Mouse (Mus musculus): Measurements from ENCODE around the gene Sarm1.
A peak's percentile ranks its signal among the peaks of the same experiment; 100 is the strongest.
"Not testable (repeated sequence)": the region's sequence is repeated elsewhere in the genome, so short reads cannot be mapped to it uniquely, and the experiment has no call there.

The Sarm1 gene

DNA sequence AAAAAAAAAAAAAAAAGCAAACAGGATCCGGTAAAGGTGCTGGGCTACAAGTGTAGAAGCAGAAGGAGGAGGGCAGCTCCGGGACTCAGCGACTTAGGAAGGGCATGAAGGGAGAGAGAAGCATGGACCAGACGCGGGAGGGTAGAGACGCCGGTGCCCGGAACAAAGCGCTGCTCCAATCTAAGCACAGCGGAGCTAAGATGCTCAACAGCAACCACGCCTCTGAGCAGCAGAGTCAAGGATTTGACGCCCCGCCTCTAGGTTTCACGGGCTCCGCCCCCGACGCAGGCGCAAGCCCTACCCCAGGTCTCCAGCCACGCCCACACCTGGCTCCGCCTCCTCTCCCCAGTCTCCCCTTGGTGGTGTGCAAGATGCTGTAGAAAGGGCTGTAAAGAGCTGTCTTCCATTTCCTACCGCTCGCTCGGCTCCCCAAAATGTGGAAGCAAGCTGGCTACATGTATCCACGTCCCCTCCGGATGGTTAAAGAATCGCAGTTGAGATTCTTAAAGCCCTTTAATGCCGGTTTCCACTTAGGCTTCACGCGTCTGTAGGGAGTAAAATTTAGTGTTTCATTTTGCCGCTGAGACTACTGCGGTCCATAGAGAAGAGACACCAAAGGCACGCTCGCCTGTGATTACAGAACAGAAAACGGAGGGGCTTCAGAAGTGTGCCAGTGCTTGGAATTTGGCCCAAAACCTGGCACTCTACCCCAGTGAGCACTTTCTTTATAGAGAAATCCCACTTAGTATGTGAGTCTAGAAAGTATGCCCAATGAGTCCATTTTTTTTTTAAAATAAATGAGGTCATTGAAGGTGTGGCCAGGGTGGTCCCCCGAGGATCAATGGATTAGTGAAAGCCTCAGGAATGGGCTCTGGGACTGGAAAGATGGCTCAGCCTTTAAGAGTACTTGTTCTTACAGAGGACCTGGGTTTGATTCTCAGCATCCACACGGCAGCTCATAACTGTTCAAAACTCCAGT lies at the start of gene Sarm1:
Gene Sarm1, minus strand, starts transcription at position 211 of the 979 bp plus-strand sequence.
- peak; percentile 93 for DNase-seq

DNA sequence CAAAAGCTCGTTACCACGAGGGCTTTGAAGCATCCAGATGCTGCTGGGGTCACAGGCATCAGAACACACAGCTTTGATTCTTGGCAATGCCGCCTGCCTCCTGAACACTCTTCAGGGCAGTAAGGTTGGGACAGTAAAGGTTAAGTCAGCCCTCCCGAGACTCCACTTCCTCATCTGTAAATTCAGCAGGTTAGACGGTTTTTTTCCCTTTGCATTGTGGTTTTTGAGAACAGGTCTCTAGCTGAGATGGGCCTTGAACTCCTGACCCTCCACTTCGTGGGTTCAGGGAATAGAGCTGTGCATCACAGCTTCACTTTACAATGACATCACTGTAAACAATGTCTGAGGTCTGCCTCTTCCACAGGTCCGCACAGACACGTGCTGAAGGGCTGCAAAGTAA lies 47.6 kb upstream of the Sarm1 start:
- no peak for DNase-seq

DNA sequence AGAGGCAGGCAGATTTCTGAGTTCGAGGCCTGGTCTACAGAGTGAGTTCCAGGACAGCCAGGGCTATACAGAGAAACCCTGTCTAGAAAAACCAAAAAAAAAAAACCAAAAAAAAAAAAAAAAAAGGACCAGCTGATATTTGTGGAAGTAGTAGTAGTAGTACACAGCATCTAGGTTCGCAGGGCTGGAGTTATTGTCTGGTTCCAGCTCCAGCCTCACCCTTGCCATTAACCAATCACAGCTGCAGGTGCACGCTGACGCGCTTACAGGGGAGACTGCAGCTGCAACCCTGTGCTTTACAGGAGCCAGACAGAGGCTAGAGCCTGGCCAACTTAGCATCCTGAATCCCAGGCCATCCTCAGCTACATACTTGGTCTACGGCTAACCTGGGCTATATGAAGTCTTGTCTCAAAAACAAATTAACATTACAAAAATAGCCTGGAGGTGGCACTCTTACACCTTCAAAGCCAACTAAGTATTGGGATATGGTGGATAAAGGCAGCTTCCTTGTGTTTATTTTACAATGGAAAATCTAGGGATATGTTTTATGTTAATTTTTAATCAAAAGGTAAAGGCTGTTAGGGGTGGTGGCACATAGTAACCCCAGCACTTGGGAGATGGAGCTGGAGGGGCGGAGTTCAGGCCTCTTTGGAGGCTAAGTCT lies 47.0 kb upstream of the Sarm1 start:
- no peak for DNase-seq

DNA sequence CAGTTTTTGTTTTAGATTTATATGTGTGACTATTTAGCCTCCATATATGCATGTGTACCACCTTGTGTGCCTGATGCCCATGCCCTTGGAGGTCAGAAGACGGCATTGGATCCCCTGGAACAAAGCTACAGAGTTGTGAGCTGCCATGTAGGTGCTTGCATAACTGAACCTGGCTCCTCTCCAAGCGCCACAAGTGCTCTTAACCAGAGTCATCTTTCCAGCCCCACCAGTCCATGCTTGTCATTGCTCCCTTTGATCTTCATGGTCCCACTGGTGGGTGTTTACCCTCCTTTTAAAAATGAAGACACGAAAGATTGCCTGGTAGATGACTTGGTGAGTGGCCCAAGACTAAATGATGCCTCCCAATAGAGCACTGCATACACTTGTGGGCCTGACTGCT lies 42.8 kb upstream of the Sarm1 start:
- DNase-seq = no peak

DNA sequence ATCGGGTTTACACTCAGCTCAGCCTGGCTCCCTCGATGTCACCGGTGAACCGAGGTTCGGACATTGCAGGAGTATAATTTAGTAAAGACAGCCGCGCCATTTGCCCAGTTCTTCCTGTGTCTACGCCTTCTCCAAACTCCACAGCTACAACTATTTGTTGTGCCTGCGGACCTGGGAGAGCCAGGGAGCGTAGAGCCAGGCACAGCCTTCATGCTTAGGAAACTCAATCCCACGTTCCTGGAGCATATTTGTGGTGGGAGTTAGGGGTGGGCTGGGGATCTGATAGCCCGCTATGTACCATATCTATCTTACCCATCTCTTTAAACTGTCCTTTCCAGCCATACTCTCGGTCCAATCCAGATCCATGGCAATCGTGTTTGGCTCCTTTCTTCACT lies 39.1 kb upstream of the Sarm1 start:
- no peak for DNase-seq

DNA sequence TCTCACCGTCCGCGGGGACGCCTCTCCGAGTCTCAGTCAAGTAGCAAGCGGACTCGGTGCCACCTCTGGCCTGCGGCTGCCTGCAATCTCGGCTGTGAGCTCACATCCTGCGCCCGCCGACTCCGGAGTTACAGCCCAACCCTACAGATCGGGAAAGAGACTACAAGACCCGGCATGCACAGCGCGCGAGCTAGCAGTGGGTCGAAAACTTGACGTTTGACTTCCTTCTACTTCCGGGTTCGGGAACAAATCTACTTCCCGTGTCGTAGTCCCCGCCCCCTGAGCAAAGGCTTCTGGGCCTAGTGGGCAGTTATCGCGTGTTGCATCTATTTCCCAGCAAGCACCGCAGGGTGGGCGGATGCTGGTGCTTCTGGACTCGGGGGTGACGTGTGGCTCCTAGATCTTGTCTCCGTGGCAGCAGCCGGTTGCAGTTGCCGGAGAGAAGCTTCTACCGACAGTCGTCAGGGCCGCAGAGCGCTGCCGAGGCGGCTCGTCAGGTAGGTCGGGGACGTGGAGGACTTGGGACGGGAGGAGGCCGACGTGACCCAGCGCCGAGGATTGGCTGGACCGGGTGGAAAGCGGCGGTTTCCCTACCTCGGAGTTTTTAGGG lies 38.6 kb upstream of the Sarm1 start, which contains the start of the genes Tnfaip1 and Ift20:
Gene Tnfaip1, minus strand, starts transcription at position 253 of the 610 bp plus-strand sequence.
Gene Ift20, plus strand, starts transcription at position 282 of the 610 bp plus-strand sequence.
- peak; percentile 96 for DNase-seq

DNA sequence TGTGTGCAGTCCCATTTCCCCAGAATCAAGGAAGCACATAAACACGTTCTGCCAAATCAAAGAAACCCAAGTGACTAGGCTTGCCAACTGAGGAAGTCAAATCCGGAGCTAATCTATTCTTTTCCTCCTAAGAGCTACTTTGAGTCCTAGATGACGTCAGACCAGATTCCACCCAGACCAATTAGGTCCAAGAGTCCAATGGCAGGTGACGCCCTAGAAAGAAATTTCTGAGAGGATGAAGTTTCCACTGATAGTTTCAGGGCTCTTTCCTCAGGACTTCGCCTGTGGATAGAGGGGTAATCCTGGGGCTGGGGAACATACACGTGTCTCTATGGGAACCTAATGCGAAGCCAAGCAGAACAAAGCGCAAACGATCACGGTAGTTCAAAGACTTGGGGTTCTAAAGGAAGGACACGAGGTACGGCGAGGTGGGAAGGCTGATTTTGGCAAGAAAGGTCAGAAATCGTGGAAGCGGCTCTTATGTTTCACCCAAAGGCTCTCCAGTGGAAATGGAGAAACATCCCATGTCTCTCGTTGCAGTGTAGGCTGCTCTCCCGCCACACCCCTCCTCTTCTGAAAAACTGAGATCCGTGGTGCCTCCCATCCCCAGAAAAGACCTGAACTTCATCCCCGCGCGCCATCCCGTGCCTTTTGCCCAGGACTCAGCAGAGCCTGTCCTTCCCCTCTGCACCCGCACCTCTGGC lies 38.0 kb upstream of the Sarm1 start:
- no peak for DNase-seq

DNA sequence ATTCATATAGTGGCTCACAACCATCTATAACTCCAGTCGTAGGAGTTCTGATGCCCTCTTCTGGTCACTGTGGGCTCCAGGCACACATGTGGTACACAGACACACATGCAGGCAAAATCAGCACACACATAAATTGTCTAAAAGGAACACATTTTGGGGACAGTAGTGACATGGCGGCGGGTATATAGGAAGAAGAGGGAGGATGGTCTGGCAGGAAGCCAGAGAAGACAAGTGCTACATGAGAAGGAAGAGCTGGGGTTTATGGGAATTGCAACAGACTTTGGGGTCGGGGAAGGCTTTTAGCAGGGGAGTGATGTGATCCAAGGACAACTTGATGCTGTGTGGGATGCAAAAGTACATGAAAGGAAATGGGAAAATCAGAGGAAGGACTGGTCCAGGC lies 37.0 kb upstream of the Sarm1 start:
- DNase-seq = no peak

DNA sequence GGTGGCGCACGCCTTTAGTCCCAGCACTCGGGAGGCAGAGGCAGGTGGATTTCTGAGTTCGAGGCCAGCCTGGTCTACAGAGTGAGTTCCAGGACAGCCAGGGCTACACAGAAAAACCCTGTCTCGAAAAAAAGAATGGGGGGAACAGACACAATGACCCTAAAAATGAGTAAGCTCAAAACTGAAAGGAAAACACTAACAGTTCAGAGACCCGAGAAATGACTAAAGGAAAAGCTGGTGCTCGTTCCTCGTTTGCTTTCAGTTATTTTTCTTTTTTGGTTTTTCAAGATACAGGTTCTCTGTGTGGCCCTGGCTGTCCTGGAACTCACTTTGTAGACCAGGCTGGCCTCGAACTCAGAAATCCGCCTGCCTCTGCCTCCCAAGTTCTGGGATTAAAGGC lies 34.0 kb upstream of the Sarm1 start:
- DNase-seq = not testable (repeated sequence)

DNA sequence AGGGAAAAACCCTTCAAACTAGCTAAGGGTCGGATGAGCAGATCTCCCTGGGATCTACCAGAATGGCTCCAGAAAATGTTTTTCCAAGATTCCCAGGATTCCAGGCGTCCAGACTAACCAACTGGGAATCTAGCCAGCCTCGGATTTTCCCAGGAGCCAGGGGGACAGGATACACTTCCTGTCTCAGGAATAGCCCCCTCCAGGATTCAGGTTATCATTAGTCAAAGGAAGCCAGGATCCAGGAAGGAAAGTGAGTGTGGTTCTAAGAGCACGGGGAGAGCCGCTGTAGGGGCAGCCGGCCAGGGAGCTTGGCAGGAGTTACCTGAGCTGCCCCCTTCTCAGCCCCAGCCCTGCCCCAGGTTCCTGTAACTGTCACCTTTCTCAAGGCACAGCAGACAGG lies 33.5 kb upstream of the Sarm1 start:
- no peak for DNase-seq

DNA sequence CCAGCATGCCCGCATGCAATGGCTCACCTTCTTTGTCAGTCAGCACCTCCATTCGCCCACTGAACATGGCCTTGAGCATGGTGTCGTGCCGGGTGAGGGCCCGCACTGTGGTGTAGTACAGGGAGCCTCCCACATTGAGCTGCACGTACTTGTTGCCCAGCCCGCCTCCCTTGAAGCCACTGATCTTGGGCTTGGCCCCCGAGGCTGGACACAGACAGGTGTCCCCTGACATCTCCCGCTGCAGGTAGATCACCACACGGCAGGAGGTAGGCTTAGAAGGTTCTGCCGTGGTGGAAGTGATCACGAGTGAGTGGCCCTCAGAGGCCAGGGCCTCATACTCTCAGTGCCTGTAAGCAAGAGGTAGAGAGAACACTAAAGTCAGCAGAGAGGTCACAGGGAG lies 32.4 kb upstream of the Sarm1 start:
- no peak for DNase-seq

DNA sequence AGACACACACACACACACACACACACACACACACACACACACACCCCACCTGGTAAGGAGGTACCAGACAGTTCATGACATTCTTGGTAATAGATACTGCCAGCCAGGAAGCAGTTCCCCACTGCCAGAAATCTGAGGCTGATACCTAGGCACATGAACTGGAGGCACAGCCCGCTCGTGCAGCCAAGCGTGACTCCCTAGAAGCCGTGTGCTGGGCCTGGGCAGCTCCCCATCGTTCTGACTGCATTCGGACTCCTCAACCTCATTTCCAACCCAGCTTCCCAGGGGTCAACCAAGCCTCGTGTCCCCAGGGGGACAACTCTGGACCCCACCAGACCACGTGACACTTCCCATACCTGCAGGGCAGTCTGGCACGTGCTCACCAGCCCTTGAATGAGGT lies 31.2 kb upstream of the Sarm1 start:
- no peak for DNase-seq

DNA sequence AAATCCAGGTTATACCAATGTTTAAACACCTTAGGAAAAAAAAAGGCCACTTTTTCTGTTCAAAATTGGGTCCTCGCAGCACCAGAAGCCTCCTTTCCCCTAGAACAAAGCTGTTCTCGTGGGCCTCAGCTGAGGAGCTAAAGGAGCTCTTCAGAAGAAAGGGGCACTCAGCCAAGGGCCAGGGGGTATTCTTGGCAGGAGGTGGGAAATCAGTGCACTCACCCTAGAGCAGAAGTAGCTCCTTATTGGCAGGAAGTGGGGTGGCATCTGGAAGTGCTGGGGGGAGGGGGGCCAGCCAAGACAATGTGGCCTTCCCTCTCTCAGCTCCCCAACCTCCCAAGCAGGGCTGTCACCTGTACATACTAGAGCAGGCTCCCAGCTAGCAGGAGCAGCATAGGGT lies 27.3 kb upstream of the Sarm1 start:
- DNase-seq = no peak

DNA sequence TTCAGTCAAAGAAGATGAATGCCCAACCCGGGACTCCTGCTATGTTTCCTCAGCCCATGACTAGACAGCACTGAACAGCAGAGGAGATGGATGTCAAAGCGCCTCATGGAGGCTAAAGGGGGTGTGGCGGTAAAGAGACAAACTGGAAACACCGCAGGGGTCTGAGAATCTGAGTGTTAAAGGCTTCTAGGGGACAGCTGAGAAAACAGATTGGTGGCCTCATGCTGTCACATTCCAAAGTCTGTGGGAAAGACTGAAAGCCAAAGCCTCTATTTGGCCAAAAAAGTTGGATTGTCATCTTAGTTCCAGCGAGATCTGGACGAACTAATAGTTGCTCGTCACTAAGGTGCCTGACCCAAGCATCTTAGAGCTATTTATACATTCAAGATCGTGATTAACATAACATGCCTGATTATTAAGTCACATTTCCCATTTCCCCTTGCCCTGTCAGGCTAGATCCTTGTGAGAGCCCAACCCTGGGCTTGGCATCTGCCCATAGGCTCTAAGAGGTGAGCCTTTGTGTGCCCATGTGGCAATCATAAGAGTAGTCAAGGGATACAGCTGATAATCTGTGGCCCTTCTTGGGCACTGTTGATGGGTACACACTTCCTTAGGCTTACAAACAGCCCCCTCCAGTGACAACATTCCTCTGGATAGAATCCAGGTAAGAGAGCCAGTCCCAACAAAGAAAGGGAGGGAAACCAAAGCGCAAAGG lies 25.8 kb upstream of the Sarm1 start:
- no peak for DNase-seq

DNA sequence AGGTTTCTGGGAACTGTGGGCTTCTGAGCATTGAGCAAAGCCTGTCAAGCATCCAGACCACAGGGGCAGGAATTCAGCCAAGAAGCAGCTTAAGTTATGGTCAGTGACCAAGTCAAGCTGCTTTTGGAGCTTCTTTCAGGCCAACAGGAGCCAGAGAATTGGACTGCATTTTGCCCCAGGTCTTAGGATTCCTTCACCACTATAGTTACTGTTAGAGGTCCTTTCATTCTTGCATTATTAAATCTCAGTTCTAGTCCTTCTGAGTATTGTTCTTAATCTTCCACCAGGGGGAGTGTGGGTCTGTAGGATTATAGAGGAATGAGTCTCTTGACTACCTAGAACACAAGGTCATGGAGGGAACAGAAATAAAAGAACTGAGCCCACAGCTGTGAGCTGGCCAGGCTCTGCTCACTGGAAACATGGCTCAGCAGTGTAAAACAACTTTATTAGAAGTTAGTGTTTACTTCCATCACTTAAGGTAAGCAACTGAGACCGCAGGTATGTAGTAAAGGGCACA lies 25.0 kb upstream of the Sarm1 start:
- no peak for DNase-seq

DNA sequence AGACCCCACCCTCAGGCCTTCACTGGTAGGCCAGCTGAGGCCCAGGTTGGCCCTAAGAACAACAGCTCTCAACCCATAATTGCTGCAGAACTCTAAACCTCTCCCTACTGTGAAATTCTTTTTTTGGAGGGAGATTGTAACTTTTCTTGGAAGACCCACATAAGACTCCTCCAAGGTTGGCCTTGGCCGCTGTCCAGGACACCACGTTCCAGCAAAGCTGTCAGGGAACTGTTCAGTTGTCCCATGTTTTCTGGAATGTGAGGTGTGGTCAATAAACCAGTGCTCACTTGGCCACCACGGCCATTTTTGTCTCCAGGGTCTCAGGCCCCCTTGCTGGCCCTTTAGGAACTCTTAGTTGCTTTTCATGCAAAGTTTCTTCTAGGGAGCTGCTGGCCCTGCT lies 24.3 kb upstream of the Sarm1 start:
- DNase-seq = no peak

DNA sequence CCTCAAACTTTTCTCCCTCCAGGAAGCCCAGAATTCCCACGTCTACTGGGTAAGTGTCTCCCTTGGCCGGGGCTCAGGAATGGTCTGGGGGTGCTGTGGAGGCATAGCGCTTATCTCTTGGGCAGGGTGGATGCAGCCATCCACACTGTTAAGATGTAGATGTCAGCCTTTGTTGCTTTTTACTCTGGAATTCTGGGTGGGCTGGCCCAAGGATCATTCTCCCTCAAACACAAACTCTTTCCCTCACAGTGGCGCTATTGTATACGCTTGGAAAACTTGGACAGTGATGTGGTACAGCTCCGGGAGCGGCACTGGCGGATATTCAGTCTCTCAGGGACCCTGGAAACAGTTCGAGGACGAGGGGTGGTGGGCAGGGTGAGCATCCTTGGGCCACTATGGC lies 21.4 kb upstream of the Sarm1 start:
- no peak for DNase-seq

DNA sequence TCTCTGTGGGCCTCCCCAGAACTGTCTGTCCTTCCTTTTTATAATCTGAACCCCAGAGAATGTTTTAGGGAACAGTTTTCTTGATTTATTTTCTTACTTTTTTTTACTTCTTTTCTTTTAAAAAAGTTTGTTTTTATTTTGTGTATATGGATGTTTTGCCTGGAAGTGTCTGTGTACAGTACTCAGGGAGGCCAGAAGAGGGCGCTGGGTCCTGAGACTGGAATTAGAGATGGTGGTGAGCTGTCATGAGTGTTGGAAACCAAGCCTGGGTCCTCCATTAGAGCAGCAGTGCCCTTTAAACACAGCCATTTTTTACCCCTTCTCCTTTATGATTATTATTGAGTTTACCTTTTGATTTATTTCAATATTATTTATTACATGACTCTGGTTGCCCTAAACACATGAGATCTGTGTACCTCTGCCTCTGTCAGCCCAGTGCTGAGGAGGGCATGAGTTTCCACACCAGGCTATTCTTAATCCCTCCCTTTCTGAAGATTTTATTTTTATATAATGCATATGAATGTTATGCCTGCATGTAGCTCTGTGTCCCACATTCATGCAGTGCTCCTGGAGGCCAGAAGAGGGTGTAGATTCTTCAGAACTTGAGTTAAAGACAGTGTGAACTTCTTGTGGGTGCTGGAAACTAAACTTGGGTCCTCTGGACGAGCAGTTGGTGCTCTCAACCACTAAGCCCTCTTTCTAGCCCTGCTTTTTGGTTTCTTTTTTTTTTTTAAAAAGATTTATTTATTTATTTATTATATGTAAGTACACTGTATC lies 18.2 kb upstream of the Sarm1 start:
- DNase-seq = no peak

DNA sequence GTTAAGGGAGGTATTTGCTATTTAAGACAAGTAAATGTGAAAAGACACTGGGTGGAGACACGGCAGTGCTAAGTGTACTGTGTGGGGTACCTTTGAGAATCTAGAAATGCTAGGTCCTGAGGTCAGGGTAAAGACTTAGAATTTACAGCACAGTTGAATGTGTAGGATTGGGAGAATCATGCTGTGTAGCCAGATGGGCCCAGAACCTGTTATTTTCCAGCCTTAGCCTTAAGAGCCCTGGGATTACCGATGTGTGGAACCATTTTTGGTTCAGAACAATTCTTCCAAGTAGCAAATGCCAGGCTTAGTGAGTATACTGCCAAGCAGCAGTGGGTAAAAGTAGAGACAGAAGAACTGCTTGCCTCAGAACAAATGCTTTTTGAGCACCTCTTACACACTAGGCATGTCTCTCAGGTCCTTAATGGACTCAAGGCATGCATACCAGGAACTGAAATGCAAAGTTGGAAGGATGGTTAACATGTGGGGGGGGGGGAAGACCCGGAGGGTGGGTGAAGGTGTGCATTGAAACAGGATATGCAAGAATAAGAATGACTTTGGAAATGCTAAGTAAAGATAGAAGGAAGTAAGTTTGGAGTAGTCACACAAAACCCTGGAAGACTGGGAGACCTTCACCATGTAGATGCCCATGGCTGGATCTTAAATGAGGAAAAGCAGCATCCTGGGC lies 15.7 kb upstream of the Sarm1 start:
- no peak for DNase-seq
